Mouse (Mus musculus): ENCODE results near the gene Nudt12. TPM values are rescaled to one million over a fixed set of nuclear protein-coding genes. Genes with fewer than 3 reads are reported as not detected.

Gene Nudt12
- 4.7 and 5.1 TPM in 2 replicates for polyA plus RNA-seq (2012; rRNA removed)

DNA sequence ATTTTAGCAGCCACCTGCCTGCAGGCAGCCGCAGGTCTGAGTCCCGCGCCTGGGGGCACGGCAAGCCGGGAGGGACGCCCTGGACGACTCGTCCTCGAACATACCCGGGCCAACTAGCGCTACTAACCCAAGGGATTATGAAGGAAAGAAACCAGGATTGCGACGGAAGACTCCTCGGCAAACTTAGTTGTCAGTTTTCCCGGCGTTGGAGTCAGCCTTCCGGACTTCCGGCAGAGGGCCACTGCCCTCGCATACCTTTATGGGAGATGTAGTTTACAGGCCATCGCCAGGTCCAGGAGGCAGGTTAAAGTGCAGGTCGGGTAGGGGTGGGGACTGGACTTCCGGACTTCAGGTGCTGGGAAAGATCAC, at the start of gene Nudt12:
Nudt12 (minus strand) TSS at position 282 of the 369 bp plus-strand sequence.
- peak; percentile 51 to 75 for DNase-seq (ENCODE audit: extremely low spot score in 1 of 2, low spot score in 1 of 2)

DNA sequence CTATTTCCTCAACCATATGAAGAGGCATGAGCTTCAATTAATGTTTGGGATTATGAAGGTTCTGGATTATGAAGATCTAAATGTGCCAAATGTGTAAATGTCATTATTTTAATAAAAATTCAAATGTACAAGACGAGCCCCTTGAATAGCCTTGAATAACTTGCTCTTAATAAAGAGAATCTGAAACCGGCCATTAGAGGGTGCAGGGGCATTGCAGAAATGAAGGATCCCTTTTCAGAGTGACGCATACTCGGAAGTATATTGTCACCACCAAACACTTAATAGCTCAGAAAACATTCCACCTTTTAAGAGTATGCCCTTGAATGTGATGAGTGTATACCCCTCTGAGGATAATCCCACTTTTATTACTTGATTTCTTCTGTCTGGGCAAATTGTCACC, 40.1 kb upstream of the Nudt12 start:
- DNase-seq (ENCODE audit: extremely low spot score in 1 of 2, low spot score in 1 of 2), result no peak

DNA sequence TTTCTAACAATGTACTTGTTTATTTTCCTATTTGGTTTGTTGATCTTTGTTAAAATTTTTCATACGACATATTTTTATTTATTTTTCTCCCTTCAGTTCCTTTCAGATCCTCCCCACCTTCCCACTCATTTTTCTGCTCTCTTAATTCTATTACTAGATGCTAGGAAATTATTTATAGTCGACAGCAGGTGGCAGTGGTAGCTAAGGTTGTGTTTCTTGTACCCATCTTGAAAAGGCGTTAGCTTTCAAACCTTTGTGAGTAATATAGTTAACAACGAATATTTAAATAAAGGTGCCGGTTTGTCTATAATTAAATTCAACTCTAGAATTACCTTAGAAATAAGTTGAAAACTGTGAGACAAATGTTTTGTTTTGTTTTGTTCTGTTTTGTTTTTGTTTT, 26.6 kb upstream of the Nudt12 start:
- peak in 1 of 2 experiments; percentile 56 for DNase-seq (ENCODE audit: extremely low spot score in 1 of 2, low spot score in 1 of 2)

DNA sequence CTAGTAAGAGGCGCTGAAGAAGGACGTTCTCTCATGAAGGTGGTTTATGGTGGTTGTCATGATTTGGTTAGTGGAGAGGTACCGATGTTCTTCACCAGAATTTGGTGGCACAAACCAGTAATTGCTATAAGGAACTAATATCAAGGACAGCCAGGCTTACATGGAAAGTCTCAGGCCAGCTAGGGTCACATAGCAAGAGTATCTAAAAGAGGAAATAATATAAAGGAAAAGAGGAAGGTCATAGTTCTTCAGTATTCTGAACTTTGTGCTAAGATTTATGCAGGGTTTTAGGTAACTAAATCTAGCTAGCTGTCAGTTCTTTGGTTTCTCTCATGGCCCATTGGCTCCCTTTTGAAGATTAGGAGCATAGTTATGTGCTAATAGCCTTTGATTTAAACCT, 20.3 kb upstream of the Nudt12 start:
- no peak for DNase-seq (ENCODE audit: extremely low spot score in 1 of 2, low spot score in 1 of 2)

DNA sequence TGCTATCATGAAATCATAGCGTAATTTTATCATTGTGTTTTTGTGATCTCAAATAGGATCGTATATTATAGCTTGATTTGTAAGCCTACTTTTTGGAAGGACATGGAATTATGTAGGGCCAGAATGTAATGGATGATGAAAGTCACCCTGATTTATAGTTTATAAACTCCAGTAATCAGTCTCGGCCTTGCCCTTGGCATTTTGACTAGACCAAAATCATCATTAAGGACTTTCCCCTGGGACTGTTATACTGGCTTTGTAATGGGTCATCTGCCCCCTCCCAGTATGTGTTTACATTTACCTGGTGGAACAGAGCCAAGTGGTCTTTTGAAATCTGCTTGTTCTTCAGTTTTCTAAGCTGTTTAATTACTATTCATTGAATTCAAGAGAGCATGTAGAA, 13.2 kb upstream of the Nudt12 start:
- no peak for DNase-seq (ENCODE audit: extremely low spot score in 1 of 2, low spot score in 1 of 2)

DNA sequence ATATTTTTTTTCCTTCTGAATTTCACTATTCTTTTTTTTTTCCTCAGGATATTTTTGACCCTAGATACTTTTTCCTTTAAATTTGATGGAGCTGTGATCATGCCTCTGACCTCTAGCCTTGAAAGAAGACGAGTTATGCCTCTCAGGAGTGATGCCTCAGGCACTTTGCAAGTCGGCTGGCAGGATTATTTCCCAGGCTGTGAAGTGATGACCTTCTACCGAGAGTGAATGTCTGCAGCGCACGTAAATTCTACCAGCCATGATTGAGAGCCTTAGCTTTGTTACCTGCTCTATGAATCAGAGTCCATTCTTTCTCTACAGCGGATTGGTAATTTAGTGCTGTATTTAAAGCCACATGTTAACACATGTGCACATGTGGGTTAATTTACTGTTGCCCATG, 11.3 kb upstream of the Nudt12 start:
- DNase-seq (ENCODE audit: extremely low spot score in 1 of 2, low spot score in 1 of 2), result no peak

DNA sequence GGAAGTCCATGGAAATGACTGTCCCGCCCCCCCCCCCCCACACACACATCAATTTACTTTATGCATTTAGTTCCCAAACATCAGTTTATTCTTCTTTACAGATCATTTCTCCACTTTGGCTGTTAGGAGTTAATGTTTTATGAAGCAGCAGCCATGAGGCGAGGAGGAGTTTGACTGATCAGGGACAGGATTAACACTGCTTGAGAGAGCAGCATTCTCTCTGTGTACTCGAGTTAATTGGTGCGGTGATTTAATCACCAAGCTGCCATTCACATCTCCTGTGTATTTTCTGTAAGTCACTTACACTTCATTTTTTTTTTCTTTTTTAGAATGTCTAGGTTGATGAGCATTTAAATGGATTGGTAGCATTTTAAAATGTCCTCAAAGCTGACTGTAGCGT, 10.8 kb upstream of the Nudt12 start:
- no peak for DNase-seq (ENCODE audit: extremely low spot score in 1 of 2, low spot score in 1 of 2)

DNA sequence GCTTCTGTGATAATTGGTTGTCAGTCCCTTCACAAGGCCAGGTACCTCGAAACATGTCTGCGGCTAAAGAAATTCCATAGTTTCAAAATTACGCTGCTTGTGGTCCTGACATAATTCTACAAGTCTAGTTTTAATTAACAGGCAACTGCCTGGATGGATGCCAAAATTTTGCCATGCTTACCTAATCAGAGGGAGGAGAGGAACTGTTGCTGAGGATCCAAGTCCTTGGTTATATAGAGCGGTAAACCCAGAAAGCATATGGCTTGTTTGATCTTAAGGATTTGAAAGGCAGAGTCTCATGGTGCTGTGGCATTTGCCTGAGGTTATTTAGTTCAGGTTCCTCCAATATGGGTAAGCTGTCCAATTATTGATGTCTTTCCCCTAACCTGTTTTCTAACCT, 5.5 kb upstream of the Nudt12 start:
- DNase-seq (ENCODE audit: extremely low spot score in 1 of 2, low spot score in 1 of 2), result no peak

DNA sequence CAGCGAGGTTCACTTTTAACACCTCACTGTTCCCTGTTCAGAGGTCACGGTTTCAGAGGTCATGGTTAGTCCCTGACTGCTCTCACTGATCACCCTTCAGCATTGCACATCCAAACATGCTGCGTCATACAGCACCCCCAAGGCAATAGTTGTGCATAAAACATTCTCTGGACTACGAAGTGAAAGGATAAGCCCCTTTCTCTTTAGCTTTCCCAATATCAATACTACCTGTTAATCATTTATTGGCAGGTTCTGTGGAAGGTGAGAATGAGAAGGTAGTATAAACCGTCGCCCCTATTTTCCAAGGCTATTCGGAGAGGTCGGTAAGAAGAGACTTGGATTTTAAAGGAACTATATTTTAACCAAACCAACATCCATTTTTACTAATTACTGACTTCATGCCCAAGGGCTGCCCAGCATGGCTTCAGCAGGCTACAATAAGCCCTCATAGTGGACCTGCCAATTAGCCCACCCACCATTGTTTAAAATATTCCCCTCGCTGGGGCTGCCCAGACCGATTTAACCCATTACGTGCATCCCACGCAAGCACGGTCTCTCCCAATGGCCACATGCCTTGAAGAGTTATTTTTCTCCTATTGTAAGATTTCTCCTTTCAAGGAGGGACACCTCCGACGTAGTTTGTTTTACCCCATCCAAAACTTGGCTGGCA, 616 bp downstream of the Nudt12 start:
- no peak for DNase-seq (ENCODE audit: extremely low spot score in 1 of 2, low spot score in 1 of 2)

DNA sequence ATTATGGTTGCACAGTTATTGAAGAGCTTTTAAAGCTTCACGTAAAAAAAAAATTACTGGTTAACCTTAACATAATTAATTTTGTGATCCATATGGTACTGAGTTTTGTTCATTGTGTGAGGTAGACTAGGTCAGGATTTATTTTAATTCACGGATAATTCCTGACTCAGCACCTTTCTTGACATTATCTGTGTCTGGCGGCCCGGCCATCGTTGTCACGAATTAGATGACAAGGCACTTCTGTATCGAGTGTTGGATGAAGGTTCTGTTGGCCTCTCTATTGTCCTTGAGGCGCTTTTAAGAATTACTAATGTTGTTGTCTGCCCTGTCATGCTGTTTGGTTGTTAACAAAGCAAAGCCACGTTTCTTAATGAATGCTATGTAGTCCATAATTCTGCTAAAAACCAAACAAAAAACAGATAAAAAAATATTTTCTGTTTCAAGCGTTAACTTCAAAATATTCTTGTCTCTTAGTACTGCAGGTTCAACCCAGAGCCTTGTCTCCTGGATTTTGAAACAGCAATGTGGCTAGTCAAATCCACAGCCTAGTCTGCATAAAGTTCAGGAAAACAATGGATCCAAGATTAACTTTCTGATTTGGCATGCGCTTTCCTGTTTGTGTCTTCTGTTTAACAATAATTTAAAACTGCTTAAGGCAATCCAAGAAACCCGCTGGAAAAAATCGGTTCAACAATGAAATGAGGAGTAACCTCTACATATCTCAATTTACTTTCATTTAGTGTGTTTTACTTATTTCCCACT, 1.4 kb downstream of the Nudt12 start:
- no peak for DNase-seq (ENCODE audit: extremely low spot score in 1 of 2, low spot score in 1 of 2)

DNA sequence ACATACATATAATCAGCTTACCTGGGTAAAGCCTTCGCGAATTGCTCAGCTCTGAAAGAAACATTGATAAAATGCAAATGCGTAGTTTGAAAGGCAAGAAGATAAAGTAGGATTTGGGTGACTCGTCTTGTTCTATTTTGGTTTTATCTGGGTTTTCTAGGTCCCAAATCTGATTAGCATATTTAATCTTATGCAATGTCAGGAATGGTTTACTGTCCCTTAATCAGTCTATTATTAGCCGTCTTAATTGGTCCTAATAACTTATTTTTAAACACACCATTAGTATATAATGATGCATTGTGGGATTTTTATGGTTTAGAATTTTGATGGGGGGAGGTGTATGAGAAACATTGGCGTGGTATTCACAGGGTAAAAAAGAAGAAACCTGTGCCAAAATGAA, 21.9 kb downstream of the Nudt12 start, which contains the start of gene Pdzph1:
Pdzph1 (minus strand) TSS at position 101 of the 400 bp plus-strand sequence.
- no peak for DNase-seq (ENCODE audit: extremely low spot score in 1 of 2, low spot score in 1 of 2)

DNA sequence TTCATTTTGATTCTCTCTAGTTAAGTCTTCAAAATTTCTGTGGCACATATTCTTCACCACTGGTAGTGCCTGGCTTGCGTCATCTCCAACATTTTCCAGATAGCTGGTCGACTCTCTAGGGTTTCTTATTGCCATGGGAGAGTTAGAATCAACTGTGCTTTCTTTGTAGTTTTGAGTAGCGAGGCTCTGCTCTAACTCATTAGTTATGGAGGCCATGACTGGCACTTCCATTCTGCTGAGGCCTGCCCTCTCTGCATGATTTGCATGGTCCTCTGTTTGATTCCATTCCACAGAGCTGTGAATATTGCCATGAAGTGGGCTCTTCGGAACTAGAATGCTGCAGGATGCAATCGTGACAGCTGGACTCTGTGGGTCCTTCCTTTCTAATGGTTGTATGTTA, 39.9 kb downstream of the Nudt12 start:
- DNase-seq (ENCODE audit: extremely low spot score in 1 of 2, low spot score in 1 of 2), result no peak

DNA sequence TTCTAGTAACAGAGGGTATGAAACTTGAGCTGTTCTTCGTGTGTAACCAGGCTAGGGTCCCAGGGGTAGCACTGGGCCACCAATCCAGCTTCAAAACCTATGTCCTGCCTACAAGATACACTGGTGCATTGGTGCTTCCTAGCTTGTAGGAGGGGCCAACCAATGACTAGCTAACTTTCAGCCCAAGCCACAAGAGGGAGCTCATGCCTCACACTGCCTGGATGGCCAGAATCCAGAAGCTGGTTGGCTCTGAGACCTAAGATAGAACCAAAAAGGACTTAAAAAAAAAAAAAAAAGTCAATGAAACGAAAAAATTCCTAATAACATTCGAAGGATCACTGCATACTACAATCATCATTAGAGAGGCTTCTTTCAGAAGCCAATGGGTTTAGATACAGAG, 53.3 kb downstream of the Nudt12 start:
- DNase-seq (ENCODE audit: extremely low spot score in 1 of 2, low spot score in 1 of 2), result peak in 1 of 2 experiments; percentile 62

DNA sequence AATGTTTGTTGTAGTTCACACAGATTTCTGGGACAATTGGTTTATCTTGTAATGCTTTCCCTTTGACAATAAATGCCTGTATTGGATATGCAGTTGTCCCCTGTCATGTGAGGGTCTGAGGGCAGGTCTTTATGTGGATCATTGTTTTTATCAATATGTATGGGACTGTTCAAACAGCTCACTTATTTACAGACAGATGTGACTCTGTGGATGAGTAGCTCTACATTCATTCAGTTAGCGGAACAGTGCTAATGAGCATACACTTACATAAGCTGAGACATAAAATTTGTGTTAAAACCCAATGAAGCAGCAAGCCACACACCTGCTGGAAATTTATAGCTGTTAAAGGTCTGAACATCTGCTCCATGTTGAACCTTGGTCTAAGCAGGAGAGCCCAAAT, 56.1 kb downstream of the Nudt12 start:
- no peak for DNase-seq (ENCODE audit: extremely low spot score in 1 of 2, low spot score in 1 of 2)

Other genes with a start within 250 kb of the Nudt12 start
- gene Pdzph1, start 22.0 kb downstream of the Nudt12 start, polyA plus RNA-seq (2012; rRNA removed), result 10.4 and 11.2 TPM in 2 replicates